Mouse (Mus musculus) myocyte (in vitro differentiated cells): Measurements from ENCODE around the gene Prim2. TPM values are rescaled to one million over a fixed set of nuclear protein-coding genes. Genes with fewer than 3 reads are reported as not detected.
A peak's percentile ranks its signal among the peaks of the same experiment; 100 is the strongest.

Source experiments
- H3K27me3 ChIP-seq: one replicate; pipeline ENCODE4 v1.6.1; 2011; ENCODE audit not compliant: control insufficient read depth, insufficient read depth, insufficient read length
- H3K36me3 ChIP-seq: one replicate; pipeline ENCODE4 v1.6.1; 2011; ENCODE audit not compliant: control insufficient read depth, insufficient read depth
- H3K4me2 ChIP-seq: one replicate; pipeline ENCODE4 v1.6.1; 2011; ENCODE audit warnings: low read depth, control low read depth
- H3K4me3 ChIP-seq: one replicate; pipeline ENCODE4 v1.5.1; 2011; ENCODE audit warnings: mild to moderate bottlenecking, control low read depth, moderate library complexity
- H3K79me2 ChIP-seq: one replicate; pipeline ENCODE4 v1.6.1; 2011; ENCODE audit not compliant: control insufficient read depth, insufficient read depth
- H3ac ChIP-seq: one replicate; pipeline ENCODE4 v1.6.1; 2011; ENCODE audit not compliant: control insufficient read depth, insufficient read length
- CEBPB ChIP-seq: IDR thresholded peaks from 2 replicates; pipeline ENCODE4 v1.6.1; 2011; ENCODE audit warnings: mild to moderate bottlenecking, moderate library complexity; ENCODE audit not compliant: poor library complexity, insufficient read depth, severe bottlenecking
- E2F4 ChIP-seq: IDR thresholded peaks from one replicate; pipeline ENCODE4 v1.6.1; 2011; ENCODE audit warnings: mild to moderate bottlenecking, control low read depth, moderate library complexity; ENCODE audit not compliant: insufficient read depth
- MAX ChIP-seq: IDR thresholded peaks from one replicate; pipeline ENCODE4 v1.6.1; 2011; ENCODE audit warnings: low read depth, mild to moderate bottlenecking, control low read depth
- MYOD1 ChIP-seq, 3 experiments: IDR thresholded peaks; one replicate each; pipeline ENCODE4 v1.6.1; 2011; ENCODE audit warnings: control low read depth in 2 of 3, low read depth in 2 of 3, mild to moderate bottlenecking in 2 of 3, moderate library complexity in 1 of 3; ENCODE audit not compliant: insufficient read length in 2 of 3, control insufficient read depth in 1 of 3
- MYOG ChIP-seq, 3 experiments: IDR thresholded peaks; one replicate each; pipeline ENCODE4 v1.6.1; 2011; ENCODE audit warnings: control low read depth in 2 of 3, low read depth in 2 of 3, mild to moderate bottlenecking in 2 of 3; ENCODE audit not compliant: insufficient read length in 2 of 3, control insufficient read depth in 1 of 3, insufficient read depth in 1 of 3
- POLR2A ChIP-seq: IDR thresholded peaks from one replicate; pipeline ENCODE4 v1.6.1; 2011; ENCODE audit warnings: low read depth, mild to moderate bottlenecking, control low read depth, moderate library complexity; ENCODE audit not compliant: insufficient read length
- POLR2AphosphoS2 ChIP-seq: IDR thresholded peaks from one replicate; pipeline ENCODE4 v1.6.1; 2011; ENCODE audit warnings: low read depth, control low read depth; ENCODE audit not compliant: insufficient read length
- REST ChIP-seq: IDR thresholded peaks from one replicate; pipeline ENCODE4 v1.6.1; 2011; ENCODE audit warnings: mild to moderate bottlenecking, control low read depth, moderate library complexity; ENCODE audit not compliant: insufficient read depth, insufficient read length
- SRF ChIP-seq: IDR thresholded peaks from one replicate; pipeline ENCODE4 v1.6.1; 2011; ENCODE audit warnings: low read depth; ENCODE audit not compliant: control insufficient read depth, insufficient read length
- TCF12 ChIP-seq: IDR thresholded peaks from one replicate; pipeline ENCODE4 v1.6.1; 2011; ENCODE audit warnings: mild to moderate bottlenecking, control low read depth; ENCODE audit not compliant: poor library complexity, insufficient read depth, severe bottlenecking
- TCF3 ChIP-seq: IDR thresholded peaks from one replicate; pipeline ENCODE4 v1.6.1; 2011; ENCODE audit warnings: low read depth, control low read depth; ENCODE audit not compliant: insufficient read length
- USF1 ChIP-seq: IDR thresholded peaks from one replicate; pipeline ENCODE4 v1.6.1; 2011; ENCODE audit warnings: low read depth, mild to moderate bottlenecking, control low read depth, moderate library complexity
- polyA plus RNA-seq: library from polyadenylated mRNA; unstranded; fragments of >200 nt; fragmentation: generic; extraction: Trizol; gene quantifications from one replicate; pipeline ENCODE4 v1.2.1, GENCODE M21; 2012; ENCODE audit warnings: missing spikeins

The Prim2 gene
- polyA plus RNA-seq, 1 experiment: 8.2 TPM

DNA sequence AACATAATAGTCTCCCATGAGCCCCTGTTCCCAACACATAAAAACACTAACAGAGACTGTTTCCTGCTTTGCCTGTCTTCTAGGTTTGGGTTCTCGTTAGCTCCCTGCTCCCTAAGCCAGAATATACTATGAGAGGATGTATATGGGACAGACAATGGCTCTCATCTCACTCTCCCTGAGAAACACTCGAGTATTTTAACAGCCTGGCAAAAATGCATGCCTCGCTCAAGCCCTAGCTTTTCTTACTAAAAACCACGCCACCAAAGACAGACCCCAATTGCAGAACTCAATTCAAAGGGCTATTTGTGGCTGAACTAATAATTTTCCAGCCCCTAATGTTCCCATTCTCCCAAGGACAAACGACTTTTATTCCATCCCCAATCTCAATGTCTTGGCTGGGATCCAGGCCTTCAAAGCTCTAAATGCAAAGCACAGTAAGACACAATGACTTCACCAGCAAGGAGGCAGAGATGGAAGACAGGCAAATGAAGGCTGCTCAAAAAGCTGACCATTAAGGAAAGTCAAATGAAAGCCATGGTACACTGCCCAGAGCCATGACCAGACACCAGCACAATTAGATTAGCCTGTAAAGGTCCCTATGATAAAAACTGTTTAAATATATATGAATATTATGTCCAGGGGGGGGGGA is 70.5 kb downstream of the Prim2 start:
- Histone ChIP-seq H3K4me2 (no peak overlapping the region), H3K4me3 (no peak overlapping the region), H3K27me3 (no peaks in the 10 kb centered on the region), H3ac (no peak overlapping the region), H3K79me2 (no peaks in the 10 kb centered on the region), H3K36me3 (no peaks in the 10 kb centered on the region)
- TF ChIP-seq MYOG (IDR thresholded peaks at IDR 0.05; ENCODE audit: control insufficient read depth in 1 of 3, insufficient read depth in 1 of 3, insufficient read length in 2 of 3, low read depth in 2 of 3) (no peak), E2F4 (no peak), USF1 (no peak), TCF12 (no peak), MAX (no peak)

DNA sequence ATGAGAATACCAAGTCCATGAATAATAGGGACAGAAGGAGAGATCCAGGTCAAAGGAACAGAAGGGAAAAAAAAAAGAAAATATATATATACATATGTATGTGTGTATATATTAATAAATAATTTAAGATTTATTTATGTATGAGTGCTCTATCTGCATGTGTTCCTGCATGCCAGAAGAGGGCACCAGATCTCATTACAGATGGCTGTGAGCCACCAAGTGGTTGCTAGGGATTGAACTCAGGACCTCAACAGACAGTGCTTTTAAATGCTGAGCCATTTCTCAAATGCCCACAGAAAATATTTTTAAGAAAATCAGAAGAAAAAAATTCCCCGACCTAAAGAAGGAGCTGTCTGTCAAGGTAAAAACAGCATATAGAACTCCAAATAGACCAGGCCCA is 72.6 kb downstream of the Prim2 start:
- no peaks in the 10 kb centered on the region for H3K27me3 ChIP-seq
- no peak overlapping the region for H3K4me3 ChIP-seq
- H3ac ChIP-seq: no peak overlapping the region
- no peaks in the 10 kb centered on the region for H3K36me3 ChIP-seq
- H3K4me2 ChIP-seq: no peak overlapping the region
- H3K79me2 ChIP-seq: no peaks in the 10 kb centered on the region
- TF ChIP-seq E2F4: no peak
- TF ChIP-seq USF1: no peak
- TF ChIP-seq TCF3: no peak
- no peak for TF ChIP-seq POLR2A
- TF ChIP-seq SRF: no peak
- no peak for TF ChIP-seq REST
- no peak for TF ChIP-seq TCF12
- no peak for TF ChIP-seq CEBPB
- no peak for TF ChIP-seq MYOD1 (IDR thresholded peaks at IDR 0.05; ENCODE audit: control insufficient read depth in 1 of 3, insufficient read length in 2 of 3, low read depth in 2 of 3)
- TF ChIP-seq MAX: no peak
- no peak for TF ChIP-seq MYOG (IDR thresholded peaks at IDR 0.05; ENCODE audit: control insufficient read depth in 1 of 3, insufficient read depth in 1 of 3, insufficient read length in 2 of 3, low read depth in 2 of 3)
- no peak for TF ChIP-seq POLR2AphosphoS2

DNA sequence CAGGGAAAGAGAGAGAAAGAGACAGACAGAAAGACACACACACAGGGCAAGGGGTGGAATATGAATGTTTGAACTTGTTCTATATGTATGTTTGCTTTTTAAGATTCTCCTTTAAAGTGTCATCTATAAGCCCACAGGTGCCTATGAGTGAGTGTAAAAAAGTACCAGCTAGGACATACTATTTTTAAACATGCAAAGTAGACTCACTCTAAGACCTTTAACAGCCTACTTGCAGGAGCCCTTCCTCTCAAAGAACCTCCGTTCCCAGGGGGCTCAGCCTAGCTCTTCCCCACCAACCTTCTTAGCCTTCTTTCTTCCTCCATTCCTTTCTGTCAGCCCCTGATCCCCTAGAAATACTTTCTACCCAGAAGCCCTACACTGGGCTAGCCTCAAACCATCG is 73.7 kb downstream of the Prim2 start:
- Histone ChIP-seq H3K27me3 (no peaks in the 10 kb centered on the region), H3K4me3 (no peak overlapping the region), H3K79me2 (no peaks in the 10 kb centered on the region), H3K4me2 (no peak overlapping the region), H3K36me3 (no peaks in the 10 kb centered on the region), H3ac (no peak overlapping the region)
- no peak for TF ChIP-seq TCF3
- TF ChIP-seq MYOD1 (IDR thresholded peaks at IDR 0.05; ENCODE audit: control insufficient read depth in 1 of 3, insufficient read length in 2 of 3, low read depth in 2 of 3): no peak
- TF ChIP-seq TCF12: no peak
- TF ChIP-seq SRF: no peak
- no peak for TF ChIP-seq USF1
- no peak for TF ChIP-seq E2F4
- no peak for TF ChIP-seq CEBPB
- TF ChIP-seq POLR2A: no peak
- no peak for TF ChIP-seq POLR2AphosphoS2
- TF ChIP-seq REST: no peak
- TF ChIP-seq MYOG (IDR thresholded peaks at IDR 0.05; ENCODE audit: control insufficient read depth in 1 of 3, insufficient read depth in 1 of 3, insufficient read length in 2 of 3, low read depth in 2 of 3): no peak
- TF ChIP-seq MAX: no peak

DNA sequence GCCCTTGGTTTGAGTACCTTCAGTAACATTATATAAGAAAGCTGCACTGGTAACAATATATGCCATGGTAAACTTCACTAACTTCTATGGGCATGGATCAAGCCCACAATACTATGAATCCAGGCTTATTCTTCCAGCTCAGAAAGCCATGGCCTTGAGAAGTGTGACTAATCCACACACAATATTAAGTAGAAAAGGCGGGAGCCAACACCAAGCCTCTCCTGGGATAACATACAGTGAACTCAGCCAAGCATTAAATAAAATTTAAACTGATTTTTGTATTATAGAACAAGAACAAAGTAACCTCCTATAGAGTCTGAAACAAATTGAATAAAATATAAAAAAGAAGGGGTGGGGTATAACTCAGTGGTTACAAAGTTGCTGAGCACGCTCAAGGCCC is 74.6 kb downstream of the Prim2 start:
- no peak for TF ChIP-seq CEBPB
- no peak for TF ChIP-seq MAX
- TF ChIP-seq REST: no peak
- Histone ChIP-seq H3K4me2 (no peak overlapping the region), H3K4me3 (no peak overlapping the region), H3K79me2 (no peaks in the 10 kb centered on the region), H3K27me3 (no peaks in the 10 kb centered on the region), H3ac (no peak overlapping the region), H3K36me3 (no peaks in the 10 kb centered on the region)

DNA sequence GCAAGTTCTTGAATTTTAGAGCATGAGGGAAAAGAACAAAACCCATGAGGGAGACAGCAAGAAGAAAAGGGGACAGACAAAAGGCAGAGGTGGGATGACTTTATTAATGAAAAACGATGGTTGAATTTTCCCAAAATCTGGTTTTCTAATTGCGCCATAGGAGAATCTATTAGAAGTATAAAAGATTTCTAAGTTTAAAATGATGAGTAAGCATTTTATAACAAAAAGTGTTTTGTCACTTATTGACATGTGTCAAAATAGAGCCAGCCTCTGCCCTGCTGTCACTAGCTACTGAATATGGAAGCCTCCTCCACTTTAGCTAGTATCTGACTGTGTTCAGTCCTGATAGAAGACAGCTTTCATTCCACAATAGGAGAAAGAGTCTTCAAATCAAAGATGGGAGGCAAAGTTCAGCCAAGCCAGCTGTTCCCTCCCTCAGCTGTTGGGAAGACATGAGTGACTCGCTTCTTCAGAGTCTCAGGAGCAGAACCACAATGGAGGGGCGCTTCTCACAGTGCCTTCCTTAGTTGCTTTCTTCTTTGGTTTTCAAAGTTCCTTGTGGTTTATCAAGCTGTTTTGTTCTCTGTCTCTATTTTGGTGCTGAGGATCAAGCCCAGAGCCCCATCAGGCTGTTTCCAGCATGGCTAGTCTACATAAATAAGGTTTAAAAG is 75.7 kb downstream of the Prim2 start:
- no peak for TF ChIP-seq SRF
- no peak for TF ChIP-seq TCF3
- TF ChIP-seq REST: no peak
- TF ChIP-seq POLR2A: no peak
- no peak for TF ChIP-seq E2F4
- TF ChIP-seq MAX: no peak
- no peak for TF ChIP-seq CEBPB
- TF ChIP-seq MYOG (IDR thresholded peaks at IDR 0.05; ENCODE audit: control insufficient read depth in 1 of 3, insufficient read depth in 1 of 3, insufficient read length in 2 of 3, low read depth in 2 of 3): peak; percentile 12 to 77 (median 31)
- TF ChIP-seq POLR2AphosphoS2: no peak
- no peak for TF ChIP-seq USF1
- peak; percentile 26 to 88 (median 84) for TF ChIP-seq MYOD1 (IDR thresholded peaks at IDR 0.05; ENCODE audit: control insufficient read depth in 1 of 3, insufficient read length in 2 of 3, low read depth in 2 of 3)
- TF ChIP-seq TCF12: peak; percentile 49
- Histone ChIP-seq H3K4me2 (peak overlapping the region; percentile 1), H3K36me3 (no peaks in the 10 kb centered on the region), H3ac (no peak overlapping the region), H3K27me3 (no peaks in the 10 kb centered on the region), H3K4me3 (no peak overlapping the region), H3K79me2 (no peaks in the 10 kb centered on the region)
